Mouse (Mus musculus): ENCODE results near the gene Man1a2.

DNA sequence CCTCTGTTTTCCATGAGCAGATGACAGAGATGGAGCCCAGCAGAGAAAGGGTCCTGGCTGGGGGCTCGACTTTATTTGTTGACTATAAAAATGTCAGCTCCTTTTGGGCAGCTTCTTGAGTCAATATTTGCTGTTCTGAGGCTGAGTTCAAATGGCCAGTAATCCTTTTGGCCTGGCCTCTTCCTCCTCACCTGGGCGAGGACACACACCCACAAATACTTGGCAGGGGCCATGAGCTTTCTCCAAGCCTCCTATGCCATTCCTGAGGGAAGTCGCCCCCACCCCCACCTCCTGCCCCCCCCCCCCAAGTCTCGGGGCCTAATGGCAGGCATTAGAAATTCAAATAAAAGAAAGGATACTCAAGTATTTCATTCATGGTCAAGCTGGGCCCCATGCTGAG lies 149.4 kb downstream of the Man1a2 start:
- no peak for TF ChIP-seq POLR2A (IDR thresholded peaks at IDR 0.05; ENCODE audit: borderline replicate concordance, extremely low read depth, low read depth, low read length)
- TF ChIP-seq CTCF (IDR thresholded peaks at IDR 0.05; ENCODE audit: insufficient read depth, low read length): no peak
